Mouse (Mus musculus) liver, embryonic 11.5 days (tissue): ENCODE data around the gene Gchfr. TPM values are rescaled to one million over a fixed set of nuclear protein-coding genes. Genes with fewer than 3 reads are reported as not detected.

ENCODE experiments used
- ATAC-seq: fragments of 200-750 bp; cut with Nextera tagmentation; replicated peaks from 2 replicates; pipeline ENCODE4 v1.8.0; 2017; ENCODE audit warnings: moderate number of reproducible peaks, mild to moderate bottlenecking, moderate TSS enrichment, moderate library complexity; ENCODE audit not compliant: low FRiP score
- DNase-seq: peaks from one replicate; pipeline ENCODE4 v3.0.0-alpha.2; 2017; ENCODE audit warnings: low spot score
- H3K27ac ChIP-seq: fragments of 300-500 bp; sonication (generic); 2 replicates; pipeline ENCODE4 v1.5.1; 2014; ENCODE audit warnings: mild to moderate bottlenecking, low read depth, low read length, control low read depth
- H3K27me3 ChIP-seq: fragments of 300-500 bp; sonication (generic); replicated peaks from 2 replicates; pipeline ENCODE4 v1.6.1; 2014; ENCODE audit warnings: low read length, mixed read lengths; ENCODE audit not compliant: control insufficient read depth, insufficient read depth
- H3K36me3 ChIP-seq: fragments of 300-500 bp; sonication (generic); 2 replicates; pipeline ENCODE4 v1.6.1; 2014; ENCODE audit warnings: mild to moderate bottlenecking, low read length, moderate library complexity, mixed read lengths; ENCODE audit not compliant: control insufficient read depth, insufficient read depth
- H3K4me1 ChIP-seq: fragments of 300-500 bp; sonication (generic); replicated peaks from 2 replicates; pipeline ENCODE4 v1.6.1; 2014; ENCODE audit warnings: low read length, mixed read lengths; ENCODE audit not compliant: control insufficient read depth, insufficient read depth
- H3K4me2 ChIP-seq: fragments of 300-500 bp; sonication (generic); 2 replicates; pipeline ENCODE4 v1.6.1; 2014; ENCODE audit warnings: mild to moderate bottlenecking, control low read depth, moderate library complexity
- H3K4me3 ChIP-seq: fragments of 300-500 bp; sonication (generic); 2 replicates; pipeline ENCODE4 v1.5.1; 2014; ENCODE audit warnings: low read depth, low read length, control low read depth
- H3K9ac ChIP-seq: fragments of 300-500 bp; sonication (generic); 2 replicates; pipeline ENCODE4 v1.6.1; 2014; ENCODE audit warnings: low read depth, low read length, control low read depth
- H3K9me3 ChIP-seq: fragments of 300-500 bp; sonication (generic); 2 replicates; pipeline ENCODE4 v1.6.1; 2016; ENCODE audit warnings: low read length, inconsistent platforms, mixed read lengths; ENCODE audit not compliant: control insufficient read depth
- WGBS: fragments of 180-500 bp; shearing (Covaris S2); extraction: QIAGEN DNeasy Blood & Tissue Kit; methylation state at CpG from one replicate; pipeline ENCODE4 v1.1.7; 2014; 5-methylcytosine and 5-hydroxymethylcytosine counted together
- polyA plus RNA-seq: library from polyadenylated mRNA; unstranded; fragments of >200 nt; fragmentation: Nextera tagmentation; extraction: Ambion mirVana; gene quantifications from 2 replicates; pipeline ENCODE4 v1.2.1, GENCODE M21; 2014

Gene Gchfr
- polyA plus RNA-seq: 33.6 and 36.4 TPM in 2 replicates

DNA sequence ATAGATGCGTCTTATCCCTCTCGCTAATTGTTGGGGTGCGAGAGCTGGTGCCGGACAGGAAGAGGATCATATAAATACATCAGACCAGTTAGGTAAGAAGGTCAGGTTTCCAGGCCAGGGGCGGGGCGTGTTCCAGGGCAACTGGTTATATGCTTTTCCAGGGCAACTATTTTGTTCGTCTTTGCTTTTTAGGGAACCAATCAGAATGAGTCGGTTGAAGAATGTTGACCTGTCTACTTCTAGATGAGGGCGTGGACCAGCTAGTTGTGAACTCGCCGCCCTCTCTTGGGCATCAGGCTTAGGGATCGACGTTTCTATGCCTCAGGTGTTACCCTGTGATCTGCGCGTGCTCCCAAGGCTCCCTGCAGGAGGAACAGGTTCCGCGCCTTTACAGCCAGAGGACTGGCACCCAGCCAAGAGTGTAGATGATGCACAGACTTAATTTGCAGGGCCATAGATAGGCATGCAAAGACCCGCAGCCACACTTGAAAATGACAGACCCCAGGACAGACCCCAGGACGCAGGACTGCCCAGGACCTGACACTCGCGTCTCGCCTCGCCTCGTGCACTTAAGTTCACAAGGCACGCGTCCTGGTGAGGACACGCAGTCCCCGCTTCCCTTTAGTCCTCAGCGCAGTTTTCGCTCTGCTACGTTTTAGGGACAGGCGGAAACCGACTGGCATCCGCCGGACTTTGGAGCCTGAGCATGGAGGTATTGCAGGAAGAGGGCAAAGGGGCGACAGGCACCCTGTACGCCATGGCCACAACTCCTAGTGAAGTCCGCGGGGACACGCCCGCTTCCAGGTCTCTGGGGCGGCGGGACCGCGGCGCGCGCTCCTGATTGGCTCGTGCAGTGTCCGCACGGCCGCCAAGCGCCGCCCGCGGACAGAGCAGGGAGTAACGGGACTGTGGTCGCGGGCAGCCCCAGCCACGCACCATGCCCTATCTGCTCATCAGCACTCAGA lies at the start of gene Gchfr:
Gchfr (plus strand) TSS at position 873 of the 965 bp plus-strand sequence.
- peaks cover 16% of the 10 kb centered on the region for H3K4me1 ChIP-seq
- H3K4me3 ChIP-seq: peak within 1 kb of the TSS; percentile 59
- H3K9me3 ChIP-seq: peaks cover 3% of the 10 kb centered on the region; the same call in 1 of the 2 replicates
- under 1% methylated on average over 60 of the region's 60 CpGs for WGBS
- H3K4me2 ChIP-seq: peak within 1 kb of the TSS; percentile 97
- DNase-seq (peak; percentile 75), ATAC-seq (peak; percentile 80)
- H3K27ac ChIP-seq: no peak within 1 kb of the TSS
- peak within 1 kb of the TSS; percentile 55 for H3K9ac ChIP-seq
- H3K27me3 ChIP-seq: peaks cover 25% of the 10 kb centered on the region
- H3K36me3 ChIP-seq: peaks cover 3% of the 10 kb centered on the region; the same call in 1 of the 2 replicates

DNA sequence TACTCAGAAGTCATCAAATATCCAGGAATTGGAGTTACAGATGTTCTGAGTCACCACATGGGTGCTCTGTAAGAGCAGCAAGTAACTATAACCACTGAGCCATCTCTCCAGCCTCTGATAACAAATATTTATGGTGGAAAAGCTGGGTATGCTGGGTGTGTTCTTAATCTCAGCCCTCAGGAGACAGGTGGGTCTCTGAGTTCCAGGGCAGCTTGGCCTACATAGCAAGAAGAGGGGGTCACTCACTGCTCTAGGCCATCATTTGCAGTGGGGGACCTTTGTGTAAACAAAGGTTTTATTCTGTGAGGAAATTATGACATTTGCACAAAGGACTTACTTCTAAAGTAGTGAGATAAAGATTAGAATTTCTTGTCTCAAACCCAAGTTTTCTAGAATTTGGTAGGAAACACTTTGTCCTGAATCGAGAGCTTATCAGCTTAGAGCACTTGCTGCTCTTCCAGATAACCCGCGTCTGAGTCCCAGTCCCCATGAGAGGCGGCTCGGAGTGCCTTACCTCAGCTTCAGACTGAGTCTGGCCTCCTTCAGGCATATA lies 31.2 kb upstream of the Gchfr start:
- DNase-seq (no peak), ATAC-seq (peak; percentile 97)
- Histone ChIP-seq H3K4me1 (peaks cover 19% of the 10 kb centered on the region), H3K4me2 (peak overlapping the region; percentile 3), H3K36me3 (peaks cover 40% of the 10 kb centered on the region), H3K9me3 (no peaks in the 10 kb centered on the region), H3K4me3 (no peak overlapping the region), H3K27ac (peak overlapping the region; percentile 84), H3K9ac (no peak overlapping the region), H3K27me3 (no peaks in the 10 kb centered on the region)
- 39% methylated on average over 5 of the region's 5 CpGs for WGBS

DNA sequence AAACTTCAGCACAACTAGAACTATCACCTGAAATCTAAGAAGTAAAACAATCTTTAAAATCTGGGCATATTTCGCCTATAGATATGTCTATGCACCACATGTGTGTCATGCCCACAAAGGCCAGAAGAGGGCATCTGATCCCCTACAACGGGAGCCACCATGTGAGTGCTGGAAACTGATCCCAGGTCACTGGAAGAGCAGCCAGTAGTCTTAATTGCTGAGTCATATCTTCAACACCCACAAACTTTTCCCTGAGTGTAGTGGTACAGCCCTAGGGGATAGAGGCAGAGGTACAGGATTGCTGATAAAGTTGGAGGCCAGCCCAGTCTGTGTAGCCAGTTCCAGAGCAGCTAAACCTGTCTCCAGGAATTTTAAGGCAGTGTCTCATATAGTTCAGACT lies 22.4 kb upstream of the Gchfr start:
- H3K4me3 ChIP-seq: no peak overlapping the region
- H3K4me2 ChIP-seq: no peak overlapping the region
- 0 out of 2 replicates have a peak, but pooled peaks cover 3% of the 10 kb centered on the region for H3K9me3 ChIP-seq
- DNase-seq: no peak
- peaks cover 66% of the 10 kb centered on the region for H3K36me3 ChIP-seq
- no peak overlapping the region for H3K27ac ChIP-seq
- H3K9ac ChIP-seq: no peak overlapping the region
- WGBS: 86% methylated on average over 2 of the region's 2 CpGs
- ATAC-seq: no peak
- no peaks in the 10 kb centered on the region for H3K27me3 ChIP-seq
- H3K4me1 ChIP-seq: no peaks in the 10 kb centered on the region

DNA sequence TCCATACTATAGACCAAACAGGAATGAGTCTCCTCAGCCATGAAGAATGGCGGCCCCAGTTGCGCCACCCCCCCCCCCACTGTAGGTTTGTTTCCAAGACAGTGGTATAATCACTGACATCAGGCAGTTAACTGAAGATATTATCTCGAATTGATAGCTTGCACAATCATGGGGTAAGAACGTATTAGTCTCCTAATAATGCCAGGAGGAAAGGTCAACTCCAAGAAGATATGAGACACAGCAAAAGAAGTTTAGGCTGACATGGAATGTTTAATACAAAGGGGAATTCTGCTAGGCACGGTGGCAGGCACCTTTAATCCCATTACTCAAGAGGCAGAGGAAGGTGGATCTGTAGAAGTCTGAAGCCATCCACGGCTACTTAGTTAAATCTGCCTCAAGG lies 21.1 kb upstream of the Gchfr start:
- DNase-seq (no peak), ATAC-seq (no peak)
- Histone ChIP-seq H3K4me3 (no peak overlapping the region), H3K27me3 (no peaks in the 10 kb centered on the region), H3K27ac (no peak overlapping the region), H3K36me3 (peaks cover 74% of the 10 kb centered on the region), H3K9ac (no peak overlapping the region), H3K4me2 (no peak overlapping the region), H3K4me1 (no peaks in the 10 kb centered on the region), H3K9me3 (0 out of 2 replicates have a peak, but pooled peaks cover 3% of the 10 kb centered on the region)
- WGBS: 88% methylated on average over 6 of the region's 6 CpGs

DNA sequence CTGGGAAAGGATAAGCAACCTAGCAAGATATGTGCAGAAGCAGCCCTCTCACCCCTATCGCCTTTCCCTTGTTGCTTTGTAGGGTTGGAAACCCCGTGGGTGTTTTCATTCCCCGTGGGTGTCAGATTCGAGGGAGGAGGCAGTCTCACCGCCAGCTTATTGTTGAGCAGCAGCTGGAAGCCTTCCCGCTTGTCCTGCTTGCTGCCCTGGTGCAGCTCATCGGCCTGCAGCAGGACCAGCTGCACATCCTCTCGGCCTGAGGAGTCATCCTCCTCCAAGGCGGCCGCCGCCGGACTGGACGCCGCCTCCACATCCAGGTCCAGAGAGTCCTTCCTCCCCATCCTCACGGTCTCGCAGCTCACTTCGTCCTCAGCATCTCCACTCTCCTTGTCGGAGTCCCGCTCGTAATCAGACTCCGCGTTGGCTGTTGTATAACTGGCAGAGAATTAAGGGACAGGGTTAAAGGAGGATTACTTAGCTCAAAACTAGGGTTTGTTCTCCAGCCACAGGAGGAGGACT lies 20.4 kb upstream of the Gchfr start:
- Histone ChIP-seq H3K4me2 (no peak overlapping the region), H3K36me3 (peaks cover 70% of the 10 kb centered on the region), H3K9me3 (0 out of 2 replicates have a peak, but pooled peaks cover 3% of the 10 kb centered on the region), H3K4me1 (0 out of 2 replicates have a peak, but pooled peaks cover 2% of the 10 kb centered on the region), H3K4me3 (no peak overlapping the region), H3K9ac (no peak overlapping the region), H3K27me3 (no peaks in the 10 kb centered on the region), H3K27ac (no peak overlapping the region)
- 91% methylated on average over 22 of the region's 22 CpGs for WGBS
- DNase-seq (no peak), ATAC-seq (no peak)

DNA sequence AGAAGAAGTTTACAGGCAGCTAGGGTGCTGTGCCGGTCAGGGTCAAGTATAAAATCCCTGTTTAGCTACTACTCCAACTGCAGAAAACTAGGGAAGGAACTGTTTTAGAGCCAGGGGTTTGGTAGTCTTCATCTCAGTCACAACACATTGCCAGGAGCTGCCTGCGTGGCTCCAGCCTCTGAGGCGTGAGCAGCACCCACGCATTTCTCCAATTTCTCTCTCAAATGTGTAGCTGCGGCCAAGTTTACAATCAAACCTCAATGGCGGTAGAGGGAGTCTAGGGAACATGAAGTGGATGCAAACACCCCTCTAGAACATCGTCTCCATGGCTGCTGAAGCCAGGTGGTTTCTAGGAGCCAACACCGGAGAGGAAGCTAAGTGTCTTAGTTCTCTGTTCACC lies 19.8 kb upstream of the Gchfr start:
- H3K27ac ChIP-seq: no peak overlapping the region
- 0 out of 2 replicates have a peak, but pooled peaks cover 3% of the 10 kb centered on the region for H3K9me3 ChIP-seq
- no peak overlapping the region for H3K4me3 ChIP-seq
- no peak for DNase-seq
- peaks cover 65% of the 10 kb centered on the region for H3K36me3 ChIP-seq
- H3K9ac ChIP-seq: no peak overlapping the region
- no peak for ATAC-seq
- 93% methylated on average over 8 of the region's 8 CpGs for WGBS
- H3K4me2 ChIP-seq: no peak overlapping the region
- H3K4me1 ChIP-seq: 0 out of 2 replicates have a peak, but pooled peaks cover 2% of the 10 kb centered on the region
- H3K27me3 ChIP-seq: no peaks in the 10 kb centered on the region

DNA sequence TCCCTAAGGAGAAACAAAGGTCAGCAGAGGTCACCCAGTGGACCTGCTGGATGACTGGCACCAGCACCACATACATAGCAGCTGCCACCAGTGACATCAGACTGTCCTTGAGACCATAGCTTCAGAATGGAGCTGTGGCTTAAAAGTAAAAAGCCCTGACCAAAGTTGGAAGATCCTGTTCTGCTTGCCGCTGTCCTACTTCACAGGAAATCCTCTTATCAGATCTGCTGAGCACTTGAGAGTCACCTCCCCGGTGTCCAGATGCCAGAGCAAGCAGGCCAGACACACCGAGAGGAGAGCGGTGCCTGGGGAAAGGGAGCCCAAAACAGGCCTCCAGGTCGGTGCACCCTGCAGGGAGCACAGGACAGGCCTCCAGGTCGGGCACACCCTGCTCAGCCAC lies 15.3 kb upstream of the Gchfr start:
- Histone ChIP-seq H3K4me2 (no peak overlapping the region), H3K4me3 (no peak overlapping the region), H3K27me3 (no peaks in the 10 kb centered on the region), H3K27ac (no peak overlapping the region), H3K4me1 (peaks cover 20% of the 10 kb centered on the region), H3K9ac (no peak overlapping the region), H3K36me3 (peaks cover 48% of the 10 kb centered on the region), H3K9me3 (no peaks in the 10 kb centered on the region)
- 62% methylated on average over 6 of the region's 6 CpGs for WGBS
- ATAC-seq (no peak), DNase-seq (no peak)

DNA sequence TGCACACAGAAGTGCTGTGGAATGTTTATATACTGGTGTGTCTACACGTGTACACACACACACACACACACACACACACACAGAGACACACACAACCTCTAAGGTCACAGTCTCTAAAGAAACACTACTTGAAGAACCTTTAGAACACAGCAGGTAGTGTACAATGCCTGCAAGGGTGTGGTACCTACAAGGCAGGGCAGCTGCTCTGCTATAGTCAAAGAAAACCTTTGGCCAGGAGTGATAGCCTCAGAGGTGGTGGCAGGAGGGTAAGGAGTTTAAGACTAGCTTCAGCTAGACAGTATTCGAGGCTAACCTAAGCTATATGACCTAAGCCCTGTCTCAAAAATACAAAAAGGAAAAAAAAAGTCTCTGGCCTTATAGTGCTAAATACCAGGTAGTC lies 12.9 kb upstream of the Gchfr start:
- H3K27ac ChIP-seq: peak overlapping the region; percentile 94
- H3K36me3 ChIP-seq: peaks cover 29% of the 10 kb centered on the region
- DNase-seq (no peak), ATAC-seq (peak; percentile 48)
- peaks cover 23% of the 10 kb centered on the region for H3K4me1 ChIP-seq
- WGBS: 71% methylated on average over 2 of the region's 2 CpGs
- no peaks in the 10 kb centered on the region for H3K27me3 ChIP-seq
- peak overlapping the region; percentile 73 for H3K4me2 ChIP-seq
- peak overlapping the region; percentile 13 for H3K9ac ChIP-seq
- H3K9me3 ChIP-seq: no peaks in the 10 kb centered on the region
- H3K4me3 ChIP-seq: peak overlapping the region; percentile 94
